Mouse (Mus musculus) MEL (cell line): Measurements from ENCODE around the gene Slc7a6. TPM values are rescaled to one million over a fixed set of nuclear protein-coding genes. Genes with fewer than 3 reads are reported as not detected.

Experiments used
- DNase-seq: peaks from one replicate; pipeline ENCODE4 v3.0.0; 2011; ENCODE audit warnings: low read depth, low spot score
- H3K27ac ChIP-seq: 2 replicates; pipeline ENCODE4 v1.5.1; 2012; ENCODE audit warnings: low read depth, mild to moderate bottlenecking, control low read depth, low read length, moderate library complexity; ENCODE audit not compliant: control insufficient read depth
- H3K27me3 ChIP-seq, 2 experiments: fragments of 150-350 bp in 1 of 2; sonication (generic) in 1 of 2; 2 replicates each; pipeline ENCODE4 v1.6.1; 2012; ENCODE audit warnings: low read length in 2 of 2, mild to moderate bottlenecking in 2 of 2, improper control_type of control experiment in 1 of 2, moderate library complexity in 1 of 2; ENCODE audit not compliant: insufficient read depth in 2 of 2, control insufficient read depth in 1 of 2
- H3K36me3 ChIP-seq, 2 experiments: 2 replicates each; pipeline ENCODE4 v1.6.1; 2012 to 2014; ENCODE audit warnings: low read length in 2 of 2, improper control_type of control experiment in 1 of 2, inconsistent platforms in 1 of 2, mild to moderate bottlenecking in 1 of 2; ENCODE audit not compliant: insufficient read depth in 2 of 2, control insufficient read depth in 1 of 2
- H3K4me1 ChIP-seq, 2 experiments: fragments of 150-350 bp in 1 of 2; sonication (generic) in 1 of 2; 2 replicates each; pipeline ENCODE4 v1.6.1; 2012; ENCODE audit warnings: low read length in 2 of 2, improper control_type of control experiment in 1 of 2, mild to moderate bottlenecking in 1 of 2; ENCODE audit not compliant: insufficient read depth in 2 of 2, control insufficient read depth in 1 of 2
- H3K4me3 ChIP-seq, 2 experiments: fragments of 150-350 bp in 1 of 2; sonication (generic) in 1 of 2; 2 replicates each; pipeline ENCODE4 v1.5.1; 2012; ENCODE audit warnings: low read depth in 2 of 2, low read length in 2 of 2, mild to moderate bottlenecking in 2 of 2, moderate library complexity in 2 of 2, control low read depth in 1 of 2, improper control_type of control experiment in 1 of 2; ENCODE audit not compliant: control insufficient read depth in 1 of 2, insufficient read depth in 1 of 2
- H3K79me2 ChIP-seq: 2 replicates; pipeline ENCODE4 v1.6.1; 2012; ENCODE audit warnings: mild to moderate bottlenecking, low read length, moderate library complexity; ENCODE audit not compliant: control insufficient read depth, poor library complexity, insufficient read depth
- H3K9ac ChIP-seq: 2 replicates; pipeline ENCODE4 v1.6.1; 2012; ENCODE audit warnings: low read depth, mild to moderate bottlenecking, control low read depth, low read length, moderate library complexity; ENCODE audit not compliant: control insufficient read depth, poor library complexity, severe bottlenecking
- H3K9me3 ChIP-seq: fragments of 150-350 bp; sonication (generic); replicated peaks from 2 replicates; pipeline ENCODE4 v1.6.1; 2012; ENCODE audit warnings: mild to moderate bottlenecking, low read length, improper control_type of control experiment, moderate library complexity; ENCODE audit not compliant: insufficient read depth
- CTCF ChIP-seq, 3 experiments: IDR thresholded peaks in 2 of 3; conservative IDR thresholded peaks in 1 of 3; 2 replicates each; pipeline ENCODE4 v1.5.1; 2011 to 2012; ENCODE audit warnings: low read length in 3 of 3, low read depth in 2 of 3, mild to moderate bottlenecking in 2 of 3, improper control_type of control experiment in 1 of 3, inconsistent platforms in 1 of 3, mixed read lengths in 1 of 3, moderate library complexity in 1 of 3; ENCODE audit not compliant: control insufficient read depth in 1 of 3, insufficient read depth in 1 of 3, poor library complexity in 1 of 3, severe bottlenecking in 1 of 3
- E2F4 ChIP-seq: IDR thresholded peaks from 2 replicates; pipeline ENCODE4 v1.6.1; 2011; ENCODE audit warnings: low read depth, low read length, improper control_type of control experiment, borderline replicate concordance
- ELF1 ChIP-seq: IDR thresholded peaks from 2 replicates; pipeline ENCODE4 v1.6.1; 2014; ENCODE audit warnings: low read depth, mild to moderate bottlenecking, inconsistent platforms, low read length, improper control_type of control experiment, moderate library complexity
- EP300 ChIP-seq, 2 experiments: IDR thresholded peaks; 2 replicates each; pipeline ENCODE4 v1.6.1; 2011; ENCODE audit warnings: improper control_type of control experiment in 2 of 2, low read length in 2 of 2, low read depth in 1 of 2, mild to moderate bottlenecking in 1 of 2
- ETS1 ChIP-seq: IDR thresholded peaks from 2 replicates; pipeline ENCODE4 v1.6.1; 2012; ENCODE audit warnings: low read depth, mild to moderate bottlenecking, inconsistent platforms, low read length, improper control_type of control experiment, moderate library complexity
- GATA1 ChIP-seq: IDR thresholded peaks from 2 replicates; pipeline ENCODE4 v1.6.1; 2011; ENCODE audit warnings: low read depth, low read length, improper control_type of control experiment
- KAT2A ChIP-seq: conservative IDR thresholded peaks from 2 replicates; pipeline ENCODE4 v1.6.1; 2012; ENCODE audit warnings: low read depth, low read length, improper control_type of control experiment, inconsistent platforms
- MAFK ChIP-seq: IDR thresholded peaks from 2 replicates; pipeline ENCODE4 v1.6.1; 2011; ENCODE audit warnings: low read depth, mild to moderate bottlenecking, low read length, improper control_type of control experiment, borderline replicate concordance
- MAX ChIP-seq: IDR thresholded peaks from 2 replicates; pipeline ENCODE4 v1.6.1; 2011; ENCODE audit warnings: low read length, improper control_type of control experiment
- MXI1 ChIP-seq: IDR thresholded peaks from 2 replicates; pipeline ENCODE4 v1.6.1; 2011; ENCODE audit warnings: mild to moderate bottlenecking, low read depth, low read length, improper control_type of control experiment
- MYC ChIP-seq: IDR thresholded peaks from 2 replicates; pipeline ENCODE4 v1.6.1; 2011; ENCODE audit warnings: low read depth, mild to moderate bottlenecking, low read length, improper control_type of control experiment, moderate library complexity
- NRF1 ChIP-seq: IDR thresholded peaks from 2 replicates; pipeline ENCODE4 v1.6.1; 2014; ENCODE audit warnings: low read depth, mild to moderate bottlenecking, inconsistent platforms, low read length, improper control_type of control experiment, moderate library complexity; ENCODE audit not compliant: poor library complexity, insufficient read depth, severe bottlenecking
- POLR2AphosphoS2 ChIP-seq: IDR thresholded peaks from 2 replicates; pipeline ENCODE4 v1.6.1; 2011; ENCODE audit warnings: low read length, improper control_type of control experiment
- RAD21 ChIP-seq: IDR thresholded peaks from 2 replicates; pipeline ENCODE4 v1.6.1; 2011; ENCODE audit warnings: mild to moderate bottlenecking, low read depth, low read length, improper control_type of control experiment
- SIN3A ChIP-seq: IDR thresholded peaks from 2 replicates; pipeline ENCODE4 v1.6.1; 2012; ENCODE audit warnings: low read length, improper control_type of control experiment, inconsistent platforms
- TBP ChIP-seq: IDR thresholded peaks from 2 replicates; pipeline ENCODE4 v1.8.0; 2011; ENCODE audit warnings: low read depth, low read length, improper control_type of control experiment
- UBTF ChIP-seq: IDR thresholded peaks from 2 replicates; pipeline ENCODE4 v1.6.1; 2012; ENCODE audit warnings: low read depth, mild to moderate bottlenecking, inconsistent platforms, low read length, improper control_type of control experiment, moderate library complexity, borderline replicate concordance; ENCODE audit not compliant: insufficient read depth
- USF2 ChIP-seq, 2 experiments: IDR thresholded peaks; 2 replicates each; pipeline ENCODE4 v1.6.1; 2011 to 2012; ENCODE audit warnings: improper control_type of control experiment in 2 of 2, low read length in 2 of 2, borderline replicate concordance in 1 of 2, inconsistent platforms in 1 of 2, low read depth in 1 of 2, mild to moderate bottlenecking in 1 of 2; ENCODE audit not compliant: insufficient read depth in 1 of 2
- ZC3H11A ChIP-seq: IDR thresholded peaks from 2 replicates; pipeline ENCODE4 v1.6.1; 2012; ENCODE audit warnings: low read depth, mild to moderate bottlenecking, inconsistent platforms, low read length, improper control_type of control experiment
- ZKSCAN1 ChIP-seq: IDR thresholded peaks from 2 replicates; pipeline ENCODE4 v1.6.1; 2012; ENCODE audit warnings: low read depth, mild to moderate bottlenecking, inconsistent platforms, low read length, improper control_type of control experiment, moderate library complexity
- ZMIZ1 ChIP-seq: IDR thresholded peaks from 2 replicates; pipeline ENCODE4 v1.6.1; 2012; ENCODE audit warnings: low read depth, mild to moderate bottlenecking, inconsistent platforms, low read length, improper control_type of control experiment, moderate library complexity
- polyA plus RNA-seq, 2 experiments: library from polyadenylated mRNA; stranded (reverse) in 1 of 2; unstranded in 1 of 2; fragments of >175 nt in 1 of 2; fragments of >200 nt in 1 of 2; gene quantifications; 2 replicates each; pipeline versions ENCODE4 v1.2.1 to v1.2.4; 2012; ENCODE audit warnings: low replicate concordance in 2 of 2, low read depth in 1 of 2; ENCODE audit not compliant: insufficient read length in 2 of 2, insufficient read depth in 1 of 2, missing spikeins in 1 of 2
- total RNA-seq: library from RNA; depleted of rRNA; stranded (reverse); fragments of 300-350 nt; gene quantifications from 2 replicates; pipeline ENCODE4 v1.2.3, GENCODE M21; 2012

Gene Slc7a6
- total and polyA plus RNA-seq, 3 experiments: 34.4 to 48.2 TPM; not detected in 1

DNA sequence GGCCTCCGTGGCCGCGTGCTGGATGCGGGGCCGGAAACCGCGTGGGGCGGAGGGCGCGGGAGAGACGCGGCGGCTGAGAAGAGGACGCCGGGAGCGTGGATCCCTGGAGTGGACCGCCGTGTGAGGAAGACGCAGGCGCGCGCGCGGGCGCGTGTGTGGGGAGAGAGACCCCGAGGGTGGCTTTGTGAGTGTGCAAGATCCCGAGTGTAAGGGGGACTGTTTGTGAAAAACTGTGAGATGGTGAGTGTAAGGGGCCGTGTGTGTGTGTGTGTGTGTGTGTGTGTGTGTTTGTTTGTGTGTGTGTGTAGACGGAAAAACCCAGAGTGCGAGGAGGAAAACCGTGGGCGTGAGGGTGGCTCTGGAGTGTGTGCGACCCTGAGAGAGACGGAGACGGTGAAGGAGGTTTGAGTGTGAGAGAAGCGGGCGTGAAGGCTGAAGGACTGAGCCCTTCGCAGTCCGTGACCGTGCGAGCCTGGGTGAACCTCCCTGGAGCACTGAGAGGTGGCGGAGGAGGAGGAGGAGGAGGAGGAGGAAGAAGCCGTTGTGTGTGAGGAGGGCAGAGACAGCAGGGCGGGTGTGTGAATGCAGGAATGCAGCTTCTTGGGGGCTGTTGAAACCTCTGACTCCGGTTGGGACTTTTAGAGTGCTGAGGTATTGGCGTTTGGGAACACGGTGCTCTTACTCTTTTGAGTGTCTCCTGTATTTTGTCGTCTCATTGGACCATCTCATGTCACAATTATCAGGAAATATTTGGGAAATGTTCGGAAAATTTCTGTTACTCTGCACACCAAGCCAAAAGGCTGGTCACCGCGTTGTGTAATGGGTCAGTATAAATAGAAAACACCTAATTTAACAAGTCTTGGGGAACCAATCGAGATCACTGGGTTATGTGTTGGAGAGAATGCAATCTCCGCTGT, 618 bp downstream of the Slc7a6 start:
- peaks cover 6 to 26% of the 10 kb centered on the region in 2 experiments for H3K36me3 ChIP-seq
- peaks cover 9 to 26% of the 10 kb centered on the region in 2 experiments for H3K4me1 ChIP-seq
- peak overlapping the region; percentile 76 for H3K9ac ChIP-seq
- TF ChIP-seq ZMIZ1: no peak
- TF ChIP-seq NRF1: no peak
- no peak for TF ChIP-seq ZC3H11A
- no peak for TF ChIP-seq ELF1
- no peak for TF ChIP-seq ETS1
- no peak for TF ChIP-seq POLR2AphosphoS2
- TF ChIP-seq ZKSCAN1: no peak
- TF ChIP-seq MAFK: no peak
- TF ChIP-seq SIN3A: no peak; the same call in 1 of the 2 replicates
- no peak for TF ChIP-seq GATA1
- no peak for TF ChIP-seq KAT2A
- TF ChIP-seq TBP: no peak
- TF ChIP-seq CTCF (IDR thresholded peaks at IDR 0.05 in 2 of 3, conservative IDR thresholded peaks at IDR 0.05 in 1 of 3; ENCODE audit: control insufficient read depth in 1 of 3, insufficient read depth in 1 of 3, low read depth in 2 of 3, low read length in 3 of 3, poor library complexity in 1 of 3, severe bottlenecking in 1 of 3): no peak
- no peak for TF ChIP-seq USF2 (IDR thresholded peaks at IDR 0.05; ENCODE audit: borderline replicate concordance in 1 of 2, insufficient read depth in 1 of 2, low read depth in 1 of 2, low read length in 2 of 2)
- no peak; the same call in 1 of the 2 replicates for TF ChIP-seq MXI1
- TF ChIP-seq E2F4: no peak
- TF ChIP-seq MAX: peak; percentile 40
- TF ChIP-seq MYC: 0 out of 2 replicates have a peak, but pooled peaks have one; percentile 8
- no peak for TF ChIP-seq RAD21
- no peak for TF ChIP-seq UBTF
- peak in 1 of 2 experiments; percentile 9; a peak in 1 of 4 replicates for TF ChIP-seq EP300 (IDR thresholded peaks at IDR 0.05; ENCODE audit: low read depth in 1 of 2, low read length in 2 of 2)
- TF ChIP-seq, all 39 proteins: peak for 3
- Histone ChIP-seq H3K27me3 (no peaks in the 10 kb centered on the region), H3K27ac (peak overlapping the region; percentile 54), H3K4me3 (peak overlapping the region; percentile 63 to 84), H3K79me2 (peaks cover 24% of the 10 kb centered on the region), H3K9me3 (no peaks in the 10 kb centered on the region)
- DNase-seq: peak; percentile 67
